Mouse (Mus musculus) neural tube, embryonic 12.5 days (tissue): ENCODE measurements around the gene Ccnt2. TPM values are rescaled to one million over a fixed set of nuclear protein-coding genes. Genes with fewer than 3 reads are reported as not detected.
A peak's percentile ranks its signal among the peaks of the same experiment; 100 is the strongest.

Experiments
- ATAC-seq: fragments of 200-750 bp; cut with Nextera tagmentation; 2 replicates; pipeline ENCODE4 v1.8.0; 2017; ENCODE audit warnings: low read depth, mild to moderate bottlenecking, moderate TSS enrichment, moderate library complexity; ENCODE audit not compliant: low FRiP score
- H3K27ac ChIP-seq: fragments of 300-500 bp; sonication (generic); 2 replicates; pipeline ENCODE4 v1.5.1; 2016
- H3K27me3 ChIP-seq: fragments of 300-500 bp; sonication (generic); replicated peaks from 2 replicates; pipeline ENCODE4 v1.6.1; 2016; ENCODE audit warnings: mild to moderate bottlenecking
- H3K36me3 ChIP-seq: fragments of 300-500 bp; sonication (generic); 2 replicates; pipeline ENCODE4 v1.6.1; 2016; ENCODE audit warnings: mild to moderate bottlenecking
- H3K4me1 ChIP-seq: fragments of 300-500 bp; sonication (generic); 2 replicates; pipeline ENCODE4 v1.6.1; 2016
- H3K4me2 ChIP-seq: fragments of 300-500 bp; sonication (generic); replicated peaks from 2 replicates; pipeline ENCODE4 v1.6.1; 2016; ENCODE audit warnings: mild to moderate bottlenecking
- H3K4me3 ChIP-seq: fragments of 300-500 bp; sonication (generic); 2 replicates; pipeline ENCODE4 v1.5.1; 2016
- H3K9ac ChIP-seq: fragments of 300-500 bp; sonication (generic); 2 replicates; pipeline ENCODE4 v1.6.1; 2016; ENCODE audit warnings: mild to moderate bottlenecking
- H3K9me3 ChIP-seq: fragments of 300-500 bp; sonication (generic); 2 replicates; pipeline ENCODE4 v1.6.1; 2016; ENCODE audit warnings: mild to moderate bottlenecking
- WGBS: fragments of 180-500 bp; shearing (Covaris S2); methylation state at CpG from one replicate; pipeline ENCODE4 v1.1.7; 2016; 5-methylcytosine and 5-hydroxymethylcytosine counted together
- polyA plus RNA-seq: library from polyadenylated mRNA; unstranded; fragments of >200 nt; fragmentation: Nextera tagmentation; extraction: Ambion mirVana; gene quantifications from 2 replicates; pipeline ENCODE4 v1.2.1, GENCODE M21; 2016

Gene Ccnt2
- polyA plus RNA-seq, 1 experiment from 2014 or later, result 112 TPM

GRCm38 (mm10) chr1:127773198-127773802 is 664 bp upstream of the Ccnt2 start:
- Histone ChIP-seq H3K4me1 (peaks cover 13% of the 10 kb centered on the region), H3K4me3 (peak overlapping the region; percentile 92), H3K36me3 (no peaks in the 10 kb centered on the region), H3K27me3 (no peaks in the 10 kb centered on the region), H3K27ac (no peak overlapping the region), H3K9ac (peak overlapping the region; percentile 70), H3K4me2 (peak overlapping the region; percentile 79), H3K9me3 (no peaks in the 10 kb centered on the region)
- peak; percentile 3 for ATAC-seq
- WGBS, result 2% methylated on average over 14 of the region's 14 CpGs

GRCm38 (mm10) chr1:127774501-127774880 is 527 bp downstream of the Ccnt2 start:
- peak; percentile 60; the same call in 1 of the 2 replicates for ATAC-seq
- Histone ChIP-seq H3K4me1 (peaks cover 21% of the 10 kb centered on the region), H3K9me3 (no peaks in the 10 kb centered on the region), H3K4me3 (peak overlapping the region; percentile 92), H3K9ac (peak overlapping the region; percentile 93), H3K27ac (peak overlapping the region; percentile 83), H3K36me3 (no peaks in the 10 kb centered on the region), H3K27me3 (no peaks in the 10 kb centered on the region), H3K4me2 (peak overlapping the region; percentile 83)
- WGBS, result under 1% methylated on average over 31 of the region's 31 CpGs

- Histone ChIP-seq H3K4me1 (peaks cover 28% of the 10 kb centered on the region), H3K9ac (peak overlapping the region; percentile 93), H3K4me3 (peak overlapping the region; percentile 92), H3K4me2 (peak overlapping the region; percentile 83), H3K9me3 (no peaks in the 10 kb centered on the region), H3K27ac (no peak overlapping the region), H3K27me3 (no peaks in the 10 kb centered on the region), H3K36me3 (no peaks in the 10 kb centered on the region)
- ATAC-seq, result no peak
- 12% methylated on average over 10 of the region's 10 CpGs for WGBS
Measured at GRCm38 (mm10) chr1:127775206-127775720, 1.3 kb downstream of the Ccnt2 start.

- H3K9me3 ChIP-seq, result no peaks in the 10 kb centered on the region
- peaks cover 28% of the 10 kb centered on the region for H3K4me1 ChIP-seq
- no peaks in the 10 kb centered on the region for H3K36me3 ChIP-seq
- peak overlapping the region; percentile 48 for H3K4me2 ChIP-seq
- H3K9ac ChIP-seq, result no peak overlapping the region
- H3K27ac ChIP-seq, result no peak overlapping the region
- H3K27me3 ChIP-seq, result no peaks in the 10 kb centered on the region
- ATAC-seq, result no peak
- 76% methylated on average over 6 of the region's 6 CpGs for WGBS
- H3K4me3 ChIP-seq, result no peak overlapping the region
Measured at GRCm38 (mm10) chr1:127776246-127776645, 2.3 kb downstream of the Ccnt2 start.

GRCm38 (mm10) chr1:127778611-127779010 is 4.6 kb downstream of the Ccnt2 start:
- WGBS, result 89% methylated on average over 3 of the region's 3 CpGs
- no peak overlapping the region for H3K9ac ChIP-seq
- no peaks in the 10 kb centered on the region for H3K27me3 ChIP-seq
- H3K36me3 ChIP-seq, result no peaks in the 10 kb centered on the region
- no peak overlapping the region for H3K27ac ChIP-seq
- no peak overlapping the region for H3K4me3 ChIP-seq
- no peak for ATAC-seq
- no peaks in the 10 kb centered on the region for H3K9me3 ChIP-seq
- H3K4me2 ChIP-seq, result no peak overlapping the region
- H3K4me1 ChIP-seq, result peaks cover 34% of the 10 kb centered on the region

GRCm38 (mm10) chr1:127780142-127780541 is 6.2 kb downstream of the Ccnt2 start:
- ATAC-seq, result no peak
- no peak overlapping the region for H3K9ac ChIP-seq
- no peaks in the 10 kb centered on the region for H3K36me3 ChIP-seq
- no peaks in the 10 kb centered on the region for H3K27me3 ChIP-seq
- H3K4me2 ChIP-seq, result no peak overlapping the region
- H3K4me3 ChIP-seq, result no peak overlapping the region
- 9% methylated on average over 3 of the region's 3 CpGs for WGBS
- peaks cover 33% of the 10 kb centered on the region for H3K4me1 ChIP-seq
- H3K27ac ChIP-seq, result no peak overlapping the region
- no peaks in the 10 kb centered on the region for H3K9me3 ChIP-seq

- Histone ChIP-seq H3K4me3 (no peak overlapping the region), H3K9ac (no peak overlapping the region), H3K9me3 (no peaks in the 10 kb centered on the region), H3K27me3 (no peaks in the 10 kb centered on the region), H3K27ac (no peak overlapping the region), H3K4me1 (peaks cover 30% of the 10 kb centered on the region), H3K4me2 (no peak overlapping the region), H3K36me3 (no peaks in the 10 kb centered on the region)
- ATAC-seq, result no peak
- WGBS, result 52% methylated on average over 2 of the region's 2 CpGs
Measured at GRCm38 (mm10) chr1:127780849-127781248, 6.9 kb downstream of the Ccnt2 start.

- Histone ChIP-seq H3K4me2 (no peak overlapping the region), H3K4me3 (no peak overlapping the region), H3K4me1 (peaks cover 17% of the 10 kb centered on the region), H3K9ac (no peak overlapping the region), H3K36me3 (no peaks in the 10 kb centered on the region), H3K27ac (no peak overlapping the region), H3K9me3 (no peaks in the 10 kb centered on the region), H3K27me3 (no peaks in the 10 kb centered on the region)
- no peak for ATAC-seq
Measured at GRCm38 (mm10) chr1:127783862-127784261, 9.9 kb downstream of the Ccnt2 start.

GRCm38 (mm10) chr1:127785882-127786281 is 11.9 kb downstream of the Ccnt2 start:
- WGBS, result 73% methylated on average over 1 of the region's 1 CpGs
- no peak overlapping the region for H3K27ac ChIP-seq
- H3K4me2 ChIP-seq, result no peak overlapping the region
- no peak overlapping the region for H3K9ac ChIP-seq
- H3K27me3 ChIP-seq, result no peaks in the 10 kb centered on the region
- ATAC-seq, result no peak
- H3K9me3 ChIP-seq, result no peaks in the 10 kb centered on the region
- H3K4me1 ChIP-seq, result 0 out of 2 replicates have a peak, but pooled peaks cover 5% of the 10 kb centered on the region
- no peak overlapping the region for H3K4me3 ChIP-seq
- no peaks in the 10 kb centered on the region for H3K36me3 ChIP-seq

GRCm38 (mm10) chr1:127788943-127789342 is 15.0 kb downstream of the Ccnt2 start:
- no peaks in the 10 kb centered on the region for H3K9me3 ChIP-seq
- WGBS, result 86% methylated on average over 6 of the region's 6 CpGs
- ATAC-seq, result no peak

GRCm38 (mm10) chr1:127793459-127793858 is 19.5 kb downstream of the Ccnt2 start:
- H3K9ac ChIP-seq, result no peak overlapping the region
- H3K4me1 ChIP-seq, result no peaks in the 10 kb centered on the region
- no peaks in the 10 kb centered on the region for H3K27me3 ChIP-seq
- no peak overlapping the region for H3K27ac ChIP-seq
- ATAC-seq, result no peak
- no peak overlapping the region for H3K4me2 ChIP-seq
- H3K36me3 ChIP-seq, result peaks cover 16% of the 10 kb centered on the region
- 98% methylated on average over 1 of the region's 1 CpGs for WGBS
- H3K4me3 ChIP-seq, result no peak overlapping the region
- no peaks in the 10 kb centered on the region for H3K9me3 ChIP-seq

More at GRCm38 (mm10) chr1:127788943-127789342, 15.0 kb downstream of the Ccnt2 start:
- Histone ChIP-seq H3K27me3 (no peaks in the 10 kb centered on the region), H3K4me2 (no peak overlapping the region), H3K4me3 (no peak overlapping the region), H3K36me3 (peaks cover 9% of the 10 kb centered on the region), H3K9ac (no peak overlapping the region), H3K27ac (no peak overlapping the region), H3K4me1 (no peaks in the 10 kb centered on the region)

- H3K4me1 ChIP-seq, result no peaks in the 10 kb centered on the region
- H3K4me3 ChIP-seq, result no peak overlapping the region
- no peak overlapping the region for H3K4me2 ChIP-seq
- 90% methylated on average over 6 of the region's 6 CpGs for WGBS
- H3K27me3 ChIP-seq, result no peaks in the 10 kb centered on the region
- H3K27ac ChIP-seq, result no peak overlapping the region
- H3K9me3 ChIP-seq, result no peaks in the 10 kb centered on the region
- H3K36me3 ChIP-seq, result peaks cover 24% of the 10 kb centered on the region
- H3K9ac ChIP-seq, result no peak overlapping the region
- no peak for ATAC-seq
Measured at GRCm38 (mm10) chr1:127795087-127795769, 21.3 kb downstream of the Ccnt2 start.
